30 mouse cellular contexts compared by ENCODE assay signal in genomic region chr11:3521339-3522224, GRCm38 (mm10). TPM values are rescaled to one million over a fixed set of nuclear protein-coding genes. Genes with fewer than 3 reads are reported as not detected.
DNase-seq lines count a peak whose midpoint lies in the region; TF ChIP-seq lines count a peak whose summit lies in the region.
"Had no signal": no experiment of that assay in that cellular context is flagged by ENCODE, and none has a peak within 500 bp of the region (broad histone marks: within the 10 kb centered on the region; RNA-seq: fewer than 3 reads in every experiment).

No protein-coding gene starts in this region.

- H3ac ChIP-seq in myocyte (ENCODE audit: control insufficient read depth, insufficient read length): no peak overlapping the region

- no peak for TF ChIP-seq CTCF in cerebellum, adult 2 months (IDR thresholded peaks at IDR 0.05; ENCODE audit: borderline replicate concordance, insufficient read depth, low read depth, low read length)

- TF ChIP-seq POLR2A in cerebellum, adult 2 months (IDR thresholded peaks at IDR 0.05; ENCODE audit: borderline replicate concordance, insufficient read depth, low read length): no peak
- TF ChIP-seq POLR2A in myocyte (IDR thresholded peaks at IDR 0.05; ENCODE audit: insufficient read length, low read depth): no peak

- no peaks in the 10 kb centered on the region for H3K79me2 ChIP-seq in myocyte (ENCODE audit: control insufficient read depth, insufficient read depth)

- no peaks in the 10 kb centered on the region for H3K9me3 ChIP-seq in hindbrain, embryonic 10.5 days
- H3K9me3 ChIP-seq: embryonic facial prominence, embryonic 13.5 days; forebrain, embryonic 10.5 days; forebrain, embryonic 15.5 days; heart, embryonic 15.5 days; limb, embryonic 12.5 days; liver, embryonic 15.5 days; neural tube, embryonic 12.5 days had no signal

- 0 out of 2 replicates have a peak overlapping the region, but pooled peaks have one; percentile 8 for H3K27ac ChIP-seq in cerebellum, adult 2 months (ENCODE audit: insufficient read depth, low read length)
- no peak overlapping the region for H3K27ac ChIP-seq in hindbrain, embryonic 10.5 days
- H3K27ac ChIP-seq: embryonic facial prominence, embryonic 13.5 days; forebrain, embryonic 10.5 days; forebrain, embryonic 15.5 days; heart, embryonic 15.5 days; hindbrain, embryonic 14.5 days; layer of hippocampus, adult 2 months; limb, embryonic 12.5 days; liver, embryonic 15.5 days; neural tube, embryonic 12.5 days had no signal

- WGBS in cerebellum, adult 2 months: 31% methylated on average over 23 of the region's 23 CpGs
- WGBS in hindbrain, embryonic 10.5 days: 86% methylated on average over 23 of the region's 23 CpGs

- intact Hi-C loops in left cerebral cortex, postnatal 25 days (cut with DNase I): no loop called here

- DNase-seq in heart, adult 11 months: peak; percentile 92
- DNase-seq in heart, adult 8-10 months (ENCODE audit: low spot score): no peak
- peak; percentile 53 for DNase-seq in brain, adult 2 months (ENCODE audit: low read depth, low spot score)
- peak; percentile 63 to 64 for DNase-seq in cerebellum, adult 2 months
- no peak for DNase-seq in left cerebral cortex, postnatal 25 days (ENCODE audit: low spot score in 2 of 2)
- no peak for DNase-seq in hindbrain, embryonic 10.5 days (ENCODE audit: low spot score)
- DNase-seq: adrenal gland, postnatal 10 days; B cell, adult 2 months; kidney, adult 9 months; lung, embryonic 14.5 days; lung, postnatal 14 days; midbrain, embryonic 14.5 days; right cerebral cortex, adult 18-20 months; spleen, adult 18-20 months; thymus, postnatal 25 days had no signal

- no peak overlapping the region for H3K4me2 ChIP-seq in myocyte (ENCODE audit: low read depth)
- H3K4me2 ChIP-seq: embryonic facial prominence, embryonic 13.5 days; forebrain, embryonic 15.5 days; heart, embryonic 15.5 days; hindbrain, embryonic 14.5 days; limb, embryonic 12.5 days; liver, embryonic 15.5 days; lung, embryonic 14.5 days; neural tube, embryonic 12.5 days had no signal

- H3K27me3 ChIP-seq in cerebellum, adult 2 months (ENCODE audit: control insufficient read depth, insufficient read depth, low read length): no peaks in the 10 kb centered on the region
- no peaks in the 10 kb centered on the region for H3K27me3 ChIP-seq in myocyte (ENCODE audit: control insufficient read depth, insufficient read depth, insufficient read length)
- peaks cover 24% of the 10 kb centered on the region for H3K27me3 ChIP-seq in hindbrain, embryonic 10.5 days (ENCODE audit: insufficient read depth, poor library complexity, severe bottlenecking)
- H3K27me3 ChIP-seq: heart, embryonic 15.5 days had no signal

- peaks cover 41% of the 10 kb centered on the region for H3K36me3 ChIP-seq in myocyte (ENCODE audit: control insufficient read depth, insufficient read depth)
- peaks cover 71% of the 10 kb centered on the region for H3K36me3 ChIP-seq in hindbrain, embryonic 10.5 days
- H3K36me3 ChIP-seq: forebrain, embryonic 15.5 days had no signal

- peak overlapping the region; percentile 13 for H3K4me3 ChIP-seq in cerebellum, adult 2 months (replicated peaks; ENCODE audit: insufficient read depth, low read depth, low read length)
- H3K4me3 ChIP-seq in myocyte: no peak overlapping the region
- no peak overlapping the region for H3K4me3 ChIP-seq in hindbrain, embryonic 10.5 days
- H3K4me3 ChIP-seq: embryonic facial prominence, embryonic 13.5 days; forebrain, embryonic 10.5 days; forebrain, embryonic 15.5 days; heart, embryonic 15.5 days; layer of hippocampus, adult 2 months; limb, embryonic 12.5 days; liver, embryonic 15.5 days; neural tube, embryonic 12.5 days had no signal

- H3K4me1 ChIP-seq in cerebellum, adult 2 months (ENCODE audit: control insufficient read depth, insufficient read depth, low read length): peaks cover 42% of the 10 kb centered on the region
- H3K4me1 ChIP-seq in hindbrain, embryonic 10.5 days (replicated peaks): peaks cover 14% of the 10 kb centered on the region

TF ChIP-seq in myocyte, 11 proteins besides CTCF, POLR2A, EP300 and RAD21:
- TF ChIP-seq TCF12 (IDR thresholded peaks at IDR 0.05; ENCODE audit: insufficient read depth, poor library complexity, severe bottlenecking): no peak
- peak; percentile 36 for TF ChIP-seq POLR2AphosphoS2 (IDR thresholded peaks at IDR 0.05; ENCODE audit: insufficient read length, low read depth)
- peak in 1 of 3 experiments; percentile 17 for TF ChIP-seq MYOD1 (IDR thresholded peaks at IDR 0.05; ENCODE audit: control insufficient read depth in 1 of 3, insufficient read length in 2 of 3, low read depth in 2 of 3)

RNA-seq across cellular contexts. Expression of gene Selenom, which starts 7.1 kb away (rescaled TPM):
- 10 to 100 TPM; 33.5 to 51.0 (median 41.9) TPM for total RNA-seq in heart, adult 8-10 months (2022)
- 889 and 965 TPM in 2 replicates for polyA plus RNA-seq in cerebellum, adult 2 months (2012; rRNA removed)
- 270 TPM for polyA plus RNA-seq in myocyte (2012; fragmentation: generic; extraction: Trizol)
- 100 to 1,000 TPM; 142 to 145 TPM for total RNA-seq in left cerebral cortex, postnatal 25 days (2021)
- polyA plus RNA-seq in hindbrain, embryonic 10.5 days (2016; fragmentation: Nextera tagmentation; extraction: Ambion mirVana): 60.3 and 73.5 TPM in 2 replicates

RNA-seq across cellular contexts. Expression of gene Inpp5j, which starts 17.0 kb away (rescaled TPM):
- total RNA-seq in heart, adult 8-10 months (2022): 10 to 100 TPM; 19.9 to 24.1 (median 22.7) TPM
- 103 and 106 TPM in 2 replicates for polyA plus RNA-seq in cerebellum, adult 2 months (2012; rRNA removed)
- 5.8 TPM for polyA plus RNA-seq in myocyte (2012; fragmentation: generic; extraction: Trizol)
- 10 to 100 TPM; 49.0 to 55.5 TPM for total RNA-seq in left cerebral cortex, postnatal 25 days (2021)
- 0.21 and 0.37 TPM in 2 replicates for polyA plus RNA-seq in hindbrain, embryonic 10.5 days (2016; fragmentation: Nextera tagmentation; extraction: Ambion mirVana)
- total RNA-seq: common myeloid progenitor, adult 5-6 weeks; liver, adult 2 months had no signal
- polyA plus RNA-seq: limb, embryonic 12.5 days had no signal

RNA-seq across cellular contexts. Expression of gene Smtn, which starts 18.8 kb away (rescaled TPM):
- 100 to 1,000 TPM; 128 to 185 (median 149) TPM for total RNA-seq in heart, adult 8-10 months (2022)
- 6.1 and 6.9 TPM in 2 replicates for polyA plus RNA-seq in cerebellum, adult 2 months (2012; rRNA removed)
- polyA plus RNA-seq in myocyte (2012; fragmentation: generic; extraction: Trizol): 141 TPM
- 1 to 10 TPM; 6.6 to 8.5 TPM for total RNA-seq in left cerebral cortex, postnatal 25 days (2021)
- polyA plus RNA-seq in hindbrain, embryonic 10.5 days (2016; fragmentation: Nextera tagmentation; extraction: Ambion mirVana): 43.2 and 46.1 TPM in 2 replicates

RNA-seq across cellular contexts. Expression of gene Pla2g3, which starts 33.5 kb away (rescaled TPM):
- under 1 TPM in 2 of 4 experiments, not detected in 2; 0.14 to 0.16 TPM for total RNA-seq in heart, adult 8-10 months (2022)
- 3.8 and 4.0 TPM in 2 replicates for polyA plus RNA-seq in cerebellum, adult 2 months (2012; rRNA removed)
- polyA plus RNA-seq in myocyte (2012; fragmentation: generic; extraction: Trizol): 0.62 TPM
- total RNA-seq in left cerebral cortex, postnatal 25 days (2021): 1 to 10 TPM; 2.6 to 3.2 TPM
- 0.99 and 1.5 TPM in 2 replicates for polyA plus RNA-seq in hindbrain, embryonic 10.5 days (2016; fragmentation: Nextera tagmentation; extraction: Ambion mirVana)
- total RNA-seq: common myeloid progenitor, adult 5-6 weeks; ES-E14; gastrocnemius, adult 18-20 months; heart, postnatal 25 days; liver, adult 2 months had no signal

Comparison
In these comparisons a context has a peak if more than half of its experiments do, and no peak if none do; other contexts are left out.
1. DNase-seq: peak in heart, adult 11 months (single experiment), brain, adult 2 months (single experiment) and cerebellum, adult 2 months (2 of 2); none in heart, adult 8-10 months (single experiment), left cerebral cortex, postnatal 25 days (0 of 2) and hindbrain, embryonic 10.5 days (single experiment).
2. RNA of gene Inpp5j, which starts 17.0 kb away (polyA plus RNA-seq): 103 to 106 TPM in cerebellum, adult 2 months; 5.8 TPM in myocyte (single experiment) and 0.21 to 0.37 TPM in hindbrain, embryonic 10.5 days; every median in the first group is over 10 times any median in the second.